Mouse (Mus musculus) forebrain, embryonic 12.5 days (tissue): ENCODE measurements around the gene Egfr. TPM values are rescaled to one million over a fixed set of nuclear protein-coding genes. Genes with fewer than 3 reads are reported as not detected.
A peak's percentile ranks its signal among the peaks of the same experiment; 100 is the strongest.

Experiments
- ATAC-seq: fragments of 200-750 bp; cut with Nextera tagmentation; 2 replicates; pipeline ENCODE4 v1.8.0; 2017; ENCODE audit warnings: moderate TSS enrichment; ENCODE audit not compliant: low FRiP score
- H3K27ac ChIP-seq: fragments of 300-500 bp; sonication (generic); 2 replicates; pipeline ENCODE4 v1.5.1; 2016; ENCODE audit warnings: mild to moderate bottlenecking
- H3K27me3 ChIP-seq: fragments of 300-500 bp; sonication (generic); 2 replicates; pipeline ENCODE4 v1.6.1; 2016; ENCODE audit warnings: mild to moderate bottlenecking
- H3K36me3 ChIP-seq: fragments of 300-500 bp; sonication (generic); replicated peaks from 2 replicates; pipeline ENCODE4 v1.6.1; 2016; ENCODE audit warnings: mild to moderate bottlenecking
- H3K4me1 ChIP-seq: fragments of 300-500 bp; sonication (generic); 2 replicates; pipeline ENCODE4 v1.6.1; 2016
- H3K4me2 ChIP-seq: fragments of 300-500 bp; sonication (generic); 2 replicates; pipeline ENCODE4 v1.6.1; 2016; ENCODE audit warnings: mild to moderate bottlenecking, moderate library complexity
- H3K4me3 ChIP-seq: fragments of 300-500 bp; sonication (generic); replicated peaks from 2 replicates; pipeline ENCODE4 v1.5.1; 2016; ENCODE audit warnings: mild to moderate bottlenecking
- H3K9ac ChIP-seq: fragments of 300-500 bp; sonication (generic); 2 replicates; pipeline ENCODE4 v1.6.1; 2016; ENCODE audit warnings: mild to moderate bottlenecking
- H3K9me3 ChIP-seq: fragments of 300-500 bp; sonication (generic); 2 replicates; pipeline ENCODE4 v1.6.1; 2016
- WGBS: fragments of 180-500 bp; shearing (Covaris S2); methylation state at CpG from one replicate; pipeline ENCODE4 v1.1.7; 2016; 5-methylcytosine and 5-hydroxymethylcytosine counted together
- polyA plus RNA-seq: library from polyadenylated mRNA; unstranded; fragments of >200 nt; fragmentation: Nextera tagmentation; extraction: Ambion mirVana; gene quantifications from 2 replicates; pipeline ENCODE4 v1.2.1, GENCODE M21; 2016

Gene Egfr
- polyA plus RNA-seq, 1 experiment from 2014 or later: 4.7 TPM

DNA sequence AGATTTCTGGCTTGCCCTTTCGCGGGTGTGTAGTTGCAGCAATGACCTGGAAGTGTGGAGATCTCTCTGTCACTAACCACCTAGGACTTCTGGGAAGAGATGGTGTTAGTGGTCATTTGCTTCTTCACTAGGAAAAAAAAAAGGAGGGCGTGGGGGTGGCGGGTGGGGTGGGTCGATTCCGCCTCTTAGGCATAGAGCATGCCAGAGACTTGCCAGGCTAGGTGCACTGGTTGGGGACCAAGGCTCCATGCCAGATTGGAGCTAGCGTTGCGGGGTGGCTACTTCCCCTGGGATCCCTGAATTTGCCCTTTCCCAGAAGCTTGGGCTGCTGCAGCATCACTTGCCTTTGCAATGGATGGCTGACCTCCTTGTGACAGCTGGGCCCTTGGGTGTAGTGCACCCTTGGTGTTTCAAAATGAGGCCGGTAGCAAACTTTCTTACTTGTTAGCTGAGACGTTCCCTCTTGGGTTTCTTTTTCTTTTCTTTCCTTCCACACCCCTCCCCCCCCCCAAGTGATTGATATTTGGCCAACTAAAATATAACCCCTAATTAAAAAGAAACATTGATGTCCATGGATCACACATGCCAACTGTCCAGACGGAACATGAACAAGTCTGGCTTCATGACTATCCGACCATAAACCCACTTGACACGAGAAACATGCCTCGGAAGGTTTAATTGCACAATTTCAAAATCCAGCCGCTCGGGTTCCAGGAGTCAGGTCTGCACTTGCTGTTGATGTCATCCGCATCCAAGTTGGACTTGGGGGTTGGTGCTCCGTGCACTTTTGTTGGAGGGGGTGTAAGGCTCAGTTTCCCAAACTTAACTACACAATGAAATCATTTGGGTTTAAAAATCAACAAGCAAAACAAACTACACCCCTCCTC, 1.4 kb downstream of the Egfr start:
- H3K9ac ChIP-seq: no peak overlapping the region
- no peak for ATAC-seq
- H3K27me3 ChIP-seq: peaks cover 44% of the 10 kb centered on the region
- peak overlapping the region; percentile 49 for H3K4me3 ChIP-seq
- no peak overlapping the region for H3K27ac ChIP-seq
- peak overlapping the region; percentile 95 for H3K4me2 ChIP-seq
- no peaks in the 10 kb centered on the region for H3K9me3 ChIP-seq
- peaks cover 15% of the 10 kb centered on the region; the same call in 1 of the 2 replicates for H3K4me1 ChIP-seq
- H3K36me3 ChIP-seq: no peaks in the 10 kb centered on the region
- WGBS: 40% methylated on average over 18 of the region's 18 CpGs

DNA sequence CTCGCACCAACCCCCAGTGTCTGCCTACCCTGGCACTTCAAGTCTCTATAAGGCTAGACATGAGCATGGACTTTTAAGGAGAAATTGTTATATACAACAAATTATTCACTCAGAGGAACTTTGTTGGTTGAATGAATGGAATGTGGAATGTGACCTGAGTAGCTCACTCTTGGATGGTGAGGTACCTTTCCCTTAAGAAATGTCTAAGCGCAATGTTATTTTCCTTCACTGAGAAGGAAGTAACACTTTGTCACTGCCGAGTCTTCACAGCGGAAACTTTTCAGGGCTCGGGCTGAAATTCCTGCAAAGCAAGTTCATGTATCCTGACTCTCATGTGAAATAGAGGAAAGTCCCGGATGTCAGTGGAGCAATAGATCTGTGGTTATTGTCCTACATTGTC, 7.9 kb downstream of the Egfr start:
- peaks cover 2% of the 10 kb centered on the region; the same call in 1 of the 2 replicates for H3K27me3 ChIP-seq
- H3K4me2 ChIP-seq: no peak overlapping the region
- no peaks in the 10 kb centered on the region for H3K9me3 ChIP-seq
- no peak overlapping the region for H3K27ac ChIP-seq
- no peaks in the 10 kb centered on the region for H3K36me3 ChIP-seq
- H3K9ac ChIP-seq: no peak overlapping the region
- H3K4me3 ChIP-seq: no peak overlapping the region
- WGBS: 92% methylated on average over 6 of the region's 6 CpGs
- no peak for ATAC-seq
- H3K4me1 ChIP-seq: no peaks in the 10 kb centered on the region

DNA sequence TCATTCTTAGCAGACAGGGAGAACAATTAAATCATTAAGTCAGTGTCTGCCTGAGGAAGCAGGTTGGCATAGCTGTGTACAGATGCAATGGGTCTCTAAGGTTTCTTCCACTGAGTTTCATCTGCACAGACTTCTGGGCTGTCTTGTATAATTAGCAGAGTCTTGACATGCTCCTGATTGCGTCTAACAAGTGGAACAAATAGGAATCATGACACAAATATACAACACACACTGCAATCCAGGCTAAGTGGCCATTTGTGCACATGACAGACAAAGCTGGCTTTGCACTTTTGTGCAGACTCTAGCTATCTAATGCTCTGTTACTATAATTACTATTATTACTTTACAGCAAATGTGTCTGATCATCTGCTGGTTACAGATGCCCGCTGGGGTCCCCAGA, 9.2 kb downstream of the Egfr start:
- 65% methylated on average over 2 of the region's 2 CpGs for WGBS

DNA sequence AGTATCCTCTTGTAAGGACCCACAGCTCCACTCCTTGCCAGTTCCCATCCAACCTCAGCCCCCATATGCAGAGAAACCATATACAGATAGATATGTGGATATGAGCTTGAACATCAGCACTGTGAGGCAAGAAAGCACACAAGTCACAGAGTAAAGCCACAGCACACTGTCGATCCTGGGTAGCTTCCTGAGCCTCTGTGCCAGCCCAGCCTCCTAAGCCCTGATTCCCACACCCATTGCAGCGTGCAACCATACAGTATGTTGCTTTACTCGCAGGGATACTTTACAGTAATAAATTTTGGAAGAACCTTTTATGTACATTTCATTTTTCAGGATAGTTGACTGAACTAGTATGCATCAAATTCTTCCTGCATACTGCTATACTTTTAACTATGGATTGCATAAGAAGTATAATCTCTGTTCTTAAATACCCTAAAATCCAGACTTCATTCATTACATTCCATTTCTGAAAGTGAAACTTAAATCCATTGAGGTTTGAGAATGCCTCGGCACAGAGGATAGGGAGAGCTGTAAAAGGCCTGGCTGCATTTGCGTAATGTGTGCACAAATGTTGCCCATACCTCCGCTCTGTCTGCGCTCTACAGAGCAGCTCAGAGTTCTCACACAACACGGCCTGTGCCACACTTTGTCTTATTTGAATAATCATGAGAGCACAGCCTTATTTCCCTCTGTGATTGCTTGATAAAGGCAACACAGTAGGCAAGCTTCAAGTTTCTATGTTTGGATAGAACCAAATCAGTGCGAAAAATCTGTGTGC, 14.2 kb downstream of the Egfr start:
- Histone ChIP-seq H3K9me3 (no peaks in the 10 kb centered on the region), H3K36me3 (no peaks in the 10 kb centered on the region), H3K4me3 (no peak overlapping the region), H3K4me1 (no peaks in the 10 kb centered on the region; the same call in 1 of the 2 replicates), H3K9ac (no peak overlapping the region), H3K27ac (no peak overlapping the region), H3K27me3 (no peaks in the 10 kb centered on the region), H3K4me2 (no peak overlapping the region)
- ATAC-seq: no peak
- WGBS: 79% methylated on average over 9 of the region's 9 CpGs

More for the DNA sequence above, 9.2 kb downstream of the Egfr start:
- no peaks in the 10 kb centered on the region for H3K9me3 ChIP-seq
- no peak overlapping the region for H3K4me2 ChIP-seq
- H3K9ac ChIP-seq: no peak overlapping the region
- H3K4me3 ChIP-seq: no peak overlapping the region
- no peaks in the 10 kb centered on the region for H3K4me1 ChIP-seq
- H3K36me3 ChIP-seq: no peaks in the 10 kb centered on the region
- H3K27me3 ChIP-seq: no peaks in the 10 kb centered on the region; the same call in 1 of the 2 replicates
- ATAC-seq: peak; percentile 44; the same call in 1 of the 2 replicates
- H3K27ac ChIP-seq: no peak overlapping the region

DNA sequence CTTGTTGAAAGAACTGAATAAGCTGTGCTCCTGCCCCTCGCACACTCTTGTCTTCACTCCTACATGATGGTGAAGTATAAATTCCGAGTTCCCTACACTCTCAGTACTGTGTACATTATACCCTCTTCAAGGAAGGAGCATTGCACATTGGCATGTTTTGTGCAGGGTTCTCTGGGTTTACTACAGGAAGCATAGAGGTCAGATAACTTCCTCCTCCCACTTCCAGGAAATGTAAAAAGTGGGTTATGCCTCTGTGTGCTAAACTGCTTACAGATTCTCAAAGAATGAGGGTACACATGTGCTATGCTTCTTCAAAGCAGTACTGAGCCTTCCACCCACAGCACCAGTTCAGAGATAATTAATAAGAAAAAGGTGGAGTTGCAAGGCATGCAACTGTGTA, 16.0 kb downstream of the Egfr start:
- no peaks in the 10 kb centered on the region for H3K36me3 ChIP-seq
- no peaks in the 10 kb centered on the region for H3K27me3 ChIP-seq
- H3K9ac ChIP-seq: no peak overlapping the region
- no peak for ATAC-seq
- H3K27ac ChIP-seq: no peak overlapping the region
- H3K4me3 ChIP-seq: no peak overlapping the region
- no peak overlapping the region for H3K4me2 ChIP-seq
- no peaks in the 10 kb centered on the region; the same call in 1 of the 2 replicates for H3K4me1 ChIP-seq
- 96% methylated on average over 2 of the region's 2 CpGs for WGBS
- no peaks in the 10 kb centered on the region for H3K9me3 ChIP-seq

DNA sequence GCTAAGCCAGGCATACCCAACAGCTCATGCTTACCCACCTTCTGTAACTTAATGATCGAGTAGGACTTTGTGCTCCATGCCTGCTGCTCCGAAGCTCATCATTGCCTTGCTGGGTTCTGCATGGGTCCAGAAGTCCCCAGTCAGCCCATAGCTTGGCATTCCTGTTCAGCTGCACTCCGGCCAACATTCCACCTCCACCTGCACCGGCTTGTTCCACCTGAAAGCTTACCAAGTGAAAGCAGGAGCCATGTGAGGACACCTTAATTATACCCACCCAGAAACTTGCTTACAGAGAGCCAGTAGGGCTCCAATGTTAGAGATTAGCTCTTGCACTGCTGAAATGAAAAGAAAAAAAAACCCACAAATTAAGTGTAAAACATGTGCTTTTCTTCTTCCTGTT, 17.3 kb downstream of the Egfr start:
- Histone ChIP-seq H3K27me3 (no peaks in the 10 kb centered on the region), H3K4me3 (no peak overlapping the region), H3K4me1 (no peaks in the 10 kb centered on the region; the same call in 1 of the 2 replicates), H3K9me3 (no peaks in the 10 kb centered on the region), H3K36me3 (no peaks in the 10 kb centered on the region), H3K9ac (no peak overlapping the region), H3K4me2 (no peak overlapping the region), H3K27ac (no peak overlapping the region)
- WGBS: 87% methylated on average over 4 of the region's 4 CpGs
- ATAC-seq: no peak

DNA sequence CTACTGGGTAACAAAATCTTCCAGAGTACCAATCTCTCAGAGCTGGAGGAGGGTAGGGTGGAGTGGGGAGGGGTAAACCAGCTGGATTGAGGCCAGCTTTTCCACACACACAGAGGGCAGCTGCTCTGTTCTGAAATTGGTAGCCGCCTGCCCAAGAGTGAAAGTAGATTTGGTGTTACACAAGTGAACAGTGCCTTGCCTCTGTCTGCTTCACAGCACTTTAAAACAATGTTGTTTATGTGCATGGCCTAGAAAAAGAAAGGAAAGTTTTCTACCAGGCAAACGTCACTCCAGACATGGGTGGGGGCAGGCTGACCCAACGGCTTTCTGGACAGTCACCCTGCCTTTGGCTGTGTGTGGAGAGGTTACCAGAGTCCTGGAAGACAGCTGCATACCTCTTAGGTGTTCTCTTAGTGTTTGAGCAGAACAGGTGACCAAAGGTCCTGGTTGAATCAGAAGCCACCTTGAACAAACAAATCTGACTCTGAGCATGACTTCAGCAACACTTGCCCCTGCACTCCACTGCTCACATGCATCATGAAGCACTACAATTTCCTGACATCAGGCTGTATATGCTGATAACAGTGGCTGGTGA, 17.8 kb downstream of the Egfr start:
- H3K36me3 ChIP-seq: no peaks in the 10 kb centered on the region
- no peaks in the 10 kb centered on the region for H3K9me3 ChIP-seq
- H3K27ac ChIP-seq: no peak overlapping the region
- peak; percentile 41; the same call in 1 of the 2 replicates for ATAC-seq
- no peaks in the 10 kb centered on the region; the same call in 1 of the 2 replicates for H3K4me1 ChIP-seq
- no peak overlapping the region for H3K4me3 ChIP-seq
- H3K9ac ChIP-seq: no peak overlapping the region
- H3K4me2 ChIP-seq: no peak overlapping the region
- 65% methylated on average over 3 of the region's 3 CpGs for WGBS
- H3K27me3 ChIP-seq: no peaks in the 10 kb centered on the region

DNA sequence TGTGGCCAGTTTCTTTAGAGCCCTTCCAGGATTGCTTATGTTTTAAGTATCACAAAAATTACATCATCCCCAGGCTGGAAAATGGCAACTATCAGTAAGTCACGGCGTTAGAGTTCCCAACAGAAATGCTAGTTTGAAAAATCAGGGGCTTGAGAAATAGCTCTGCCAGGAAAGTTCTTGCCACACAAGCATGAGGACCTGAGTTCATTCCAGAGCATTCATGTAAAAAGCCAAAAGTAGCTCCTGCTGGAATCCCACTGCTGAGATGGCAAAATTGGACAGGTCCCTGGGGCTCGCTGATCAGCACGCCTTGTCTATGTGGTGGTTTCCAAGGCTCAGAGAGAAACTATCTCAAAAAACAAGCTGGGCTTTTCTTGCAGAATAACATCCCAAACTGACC, 19.0 kb downstream of the Egfr start:
- H3K27ac ChIP-seq: no peak overlapping the region
- H3K4me2 ChIP-seq: no peak overlapping the region
- H3K9me3 ChIP-seq: no peaks in the 10 kb centered on the region
- ATAC-seq: no peak
- H3K36me3 ChIP-seq: no peaks in the 10 kb centered on the region
- no peaks in the 10 kb centered on the region; the same call in 1 of the 2 replicates for H3K4me1 ChIP-seq
- H3K9ac ChIP-seq: no peak overlapping the region
- H3K4me3 ChIP-seq: no peak overlapping the region
- 95% methylated on average over 4 of the region's 4 CpGs for WGBS
- no peaks in the 10 kb centered on the region for H3K27me3 ChIP-seq

DNA sequence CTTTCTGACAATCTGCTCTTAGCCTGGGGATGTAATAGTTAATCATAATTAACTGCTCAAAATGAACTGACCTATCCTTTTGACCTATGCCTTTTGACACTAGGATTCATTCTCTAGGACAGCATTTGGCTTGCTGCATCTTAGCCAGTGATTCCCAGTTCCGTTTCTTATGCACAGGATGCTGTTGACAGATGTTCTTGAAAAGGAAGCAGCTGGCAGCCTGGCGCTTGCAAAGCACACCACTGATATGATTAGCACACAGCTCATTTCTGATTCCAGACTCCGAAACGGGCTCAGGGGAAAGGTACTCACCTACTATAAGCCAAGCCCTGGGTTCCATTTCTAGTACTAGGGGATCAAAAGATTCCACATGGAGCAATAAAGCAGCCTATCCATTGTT, 20.7 kb downstream of the Egfr start:
- Histone ChIP-seq H3K9me3 (no peaks in the 10 kb centered on the region), H3K4me1 (no peaks in the 10 kb centered on the region; the same call in 1 of the 2 replicates), H3K4me3 (no peak overlapping the region), H3K9ac (no peak overlapping the region), H3K36me3 (no peaks in the 10 kb centered on the region), H3K27ac (no peak overlapping the region), H3K4me2 (no peak overlapping the region), H3K27me3 (no peaks in the 10 kb centered on the region)
- WGBS: 78% methylated on average over 4 of the region's 4 CpGs
- ATAC-seq: no peak

DNA sequence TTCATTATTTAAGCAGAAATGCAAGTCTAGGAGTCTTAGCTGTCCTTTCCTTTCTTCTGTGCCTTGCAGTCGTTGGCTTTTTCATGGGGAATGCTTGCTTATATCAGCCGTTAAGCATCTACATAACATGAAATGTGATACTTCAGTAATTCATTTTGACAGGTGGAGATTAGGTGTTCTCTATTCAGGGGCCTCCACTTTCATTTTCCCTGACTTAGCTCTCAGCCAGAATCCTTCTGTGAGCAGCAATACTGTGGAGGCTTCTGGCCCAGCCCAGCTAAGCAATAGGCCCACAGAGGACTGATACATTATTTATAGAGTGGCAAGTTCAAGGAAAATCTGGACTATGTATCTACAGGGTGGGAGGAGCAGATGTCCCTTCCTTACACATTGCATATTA, 25.0 kb downstream of the Egfr start:
- Histone ChIP-seq H3K9ac (no peak overlapping the region), H3K27ac (no peak overlapping the region), H3K27me3 (no peaks in the 10 kb centered on the region), H3K36me3 (no peaks in the 10 kb centered on the region), H3K4me3 (no peak overlapping the region), H3K9me3 (no peaks in the 10 kb centered on the region), H3K4me1 (peaks cover 11% of the 10 kb centered on the region; the same call in 1 of the 2 replicates), H3K4me2 (no peak overlapping the region)
- no peak for ATAC-seq
- WGBS: 75% methylated on average over 2 of the region's 2 CpGs

DNA sequence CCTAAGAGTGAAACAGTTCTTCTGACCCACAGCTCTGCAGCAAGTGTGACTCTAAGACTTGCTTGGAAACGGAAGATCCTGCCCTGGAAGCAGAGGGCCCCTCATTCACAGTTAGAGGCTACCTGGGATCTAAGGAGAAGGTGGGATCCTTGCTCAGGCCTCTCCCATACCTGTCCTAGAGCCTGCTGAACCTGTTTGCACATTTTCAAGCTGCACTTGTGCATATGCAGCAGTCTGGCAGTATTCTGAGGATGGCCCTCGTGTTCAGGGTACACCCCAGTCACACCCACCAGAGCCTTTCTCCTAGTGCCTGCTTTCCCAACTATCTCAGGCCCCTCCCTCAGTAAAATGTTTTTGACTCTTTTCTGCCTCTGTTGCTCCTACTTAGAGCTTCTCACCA, 29.6 kb downstream of the Egfr start:
- Histone ChIP-seq H3K4me3 (no peak overlapping the region), H3K9me3 (no peaks in the 10 kb centered on the region), H3K4me2 (no peak overlapping the region), H3K27ac (no peak overlapping the region), H3K36me3 (no peaks in the 10 kb centered on the region), H3K9ac (no peak overlapping the region), H3K27me3 (no peaks in the 10 kb centered on the region), H3K4me1 (peaks cover 11% of the 10 kb centered on the region; the same call in 1 of the 2 replicates)
- WGBS: 66% methylated on average over 2 of the region's 2 CpGs
- no peak for ATAC-seq
